Mouse (Mus musculus) cortical plate, adult 2 months (tissue): Measurements from ENCODE around the gene Olfr419.

Experiments used
- CTCF ChIP-seq: fragments of 200-500 bp; IDR thresholded peaks from 2 replicates; pipeline ENCODE4 v1.5.1; 2011; ENCODE audit warnings: mild to moderate bottlenecking, control low read depth, low read length; ENCODE audit not compliant: insufficient read depth; ENCODE audit errors: extremely low read depth
- POLR2A ChIP-seq: fragments of 200-500 bp; IDR thresholded peaks from 2 replicates; pipeline ENCODE4 v1.6.1; 2011; ENCODE audit warnings: mild to moderate bottlenecking, low read length, control low read depth; ENCODE audit not compliant: insufficient read depth; ENCODE audit errors: extremely low read depth

GRCm38 (mm10) chr1:174267816-174268215, 16.0 kb upstream of the Olfr419 start:
- TF ChIP-seq CTCF = no peak
- TF ChIP-seq POLR2A = no peak
